Mouse (Mus musculus) hematopoietic stem cell, adult 5-6 weeks (primary cell): ENCODE results near the gene 4930519G04Rik. TPM values are rescaled to one million over a fixed set of nuclear protein-coding genes. Genes with fewer than 3 reads are reported as not detected.

Experiments used
- ATAC-seq, 2 experiments: fragments of 125-278 bp in 1 of 2; replicated peaks in 1 of 2; 2 replicates each; pipeline ENCODE4 v1.8.0; 2016 to 2017; ENCODE audit warnings: inconsistent platforms in 2 of 2, mild to moderate bottlenecking in 2 of 2, moderate number of reproducible peaks in 2 of 2, low read depth in 1 of 2, moderate TSS enrichment in 1 of 2; ENCODE audit not compliant: low FRiP score in 2 of 2, poor library complexity in 2 of 2, severe bottlenecking in 2 of 2, insufficient read depth in 1 of 2, low TSS enrichment in 1 of 2
- total RNA-seq: library from RNA; stranded (forward); fragments of 172-1452, 232-1000 nt; gene quantifications from 2 replicates; pipeline ENCODE4 v1.2.3, GENCODE M21; 2017

4930519G04Rik gene
- total RNA-seq, 1 experiment from 2014 or later: 0.65 TPM

DNA sequence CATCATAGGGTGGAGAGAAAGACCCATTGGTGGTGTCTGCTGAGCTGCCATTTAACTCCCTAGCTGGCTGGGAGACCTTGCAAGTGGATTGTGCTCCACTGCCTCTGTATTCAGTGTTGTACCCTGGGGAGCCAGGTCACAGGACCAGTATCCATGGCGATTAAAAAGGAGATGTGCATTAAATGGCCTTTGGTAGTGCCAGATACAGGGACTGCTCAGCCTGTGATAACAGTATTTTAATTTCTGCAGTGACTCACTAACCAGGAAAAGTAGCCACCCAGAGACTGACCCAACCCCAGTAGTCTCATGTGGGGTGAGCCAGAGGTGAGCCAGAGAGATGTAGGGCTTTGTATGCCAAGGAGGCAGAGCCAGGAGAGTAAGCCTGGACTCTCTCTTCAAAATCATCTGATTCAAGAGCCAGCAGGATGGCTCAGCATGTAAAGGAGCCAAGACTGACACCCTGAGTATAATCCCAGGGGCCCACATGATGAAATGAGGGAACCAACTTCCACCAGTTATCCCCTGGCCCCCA, 72.8 kb downstream of the 4930519G04Rik start:
- ATAC-seq: no peak

DNA sequence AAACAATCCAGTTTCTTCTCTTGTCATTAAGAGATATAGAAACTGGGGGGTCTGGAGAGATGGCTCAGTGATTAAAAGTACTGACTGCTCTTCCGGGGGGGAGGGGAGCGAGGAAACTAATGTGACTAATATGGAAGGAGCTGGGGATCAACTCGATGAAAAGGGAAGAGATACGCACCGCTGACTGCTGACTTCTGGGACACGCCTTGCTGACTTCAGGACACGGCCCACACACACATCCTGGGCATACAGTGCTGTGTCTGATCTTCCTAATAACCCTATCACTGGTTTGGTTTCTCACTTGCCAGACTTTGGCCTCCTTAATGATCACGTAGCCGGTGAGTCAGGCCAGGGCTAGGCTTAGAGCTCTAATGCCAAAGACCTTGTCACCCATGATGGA, 73.3 kb downstream of the 4930519G04Rik start:
- ATAC-seq: no peak

DNA sequence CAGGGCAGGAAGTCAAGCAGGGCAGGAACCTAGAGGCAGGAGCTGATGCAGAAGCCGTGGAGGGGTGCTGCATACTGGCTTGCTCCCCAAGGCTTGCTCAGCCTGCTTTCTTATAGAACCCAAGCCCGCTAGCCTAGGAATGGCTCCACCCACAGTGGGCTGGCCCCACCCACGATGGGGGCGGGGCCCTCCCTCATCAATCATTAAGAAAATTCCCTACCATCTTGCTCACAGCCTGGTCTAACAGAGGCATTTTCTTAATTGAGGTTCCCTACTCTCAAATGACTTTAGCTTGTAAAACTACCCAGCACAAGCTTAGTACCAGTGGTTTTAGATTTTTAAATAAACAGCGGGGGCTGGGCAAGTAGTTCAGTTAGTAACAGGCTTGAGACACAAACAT, 78.2 kb downstream of the 4930519G04Rik start:
- ATAC-seq: no peak

DNA sequence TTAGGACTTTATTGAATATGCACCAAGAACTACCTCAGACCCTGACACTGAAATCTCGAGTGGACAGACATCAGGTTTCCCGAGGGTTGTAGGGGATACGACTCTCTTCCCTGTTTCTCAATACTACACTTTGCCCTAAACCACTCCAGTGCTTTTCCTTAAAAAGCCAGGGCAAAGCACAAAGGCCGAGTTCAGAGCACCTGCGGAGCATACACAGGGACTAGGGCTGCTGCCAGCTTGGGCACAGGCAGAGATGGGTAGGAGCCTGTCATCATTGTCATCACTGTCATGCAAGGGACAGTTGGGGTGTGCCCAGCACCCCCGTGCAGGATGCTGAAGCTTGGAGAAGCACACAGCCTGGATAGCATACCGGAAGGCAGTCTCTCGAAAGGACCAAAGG, 79.7 kb downstream of the 4930519G04Rik start:
- no peak for ATAC-seq

Other genes with a start within 250 kb of the 4930519G04Rik start
- 0.25 and 0.69 TPM in 2 replicates for gene Trpv4, start 195.2 kb upstream of the 4930519G04Rik start, total RNA-seq
- gene Gltp, start 162.7 kb upstream of the 4930519G04Rik start, total RNA-seq: 68.2 and 75.9 TPM in 2 replicates
- gene Tchp, start 145.9 kb upstream of the 4930519G04Rik start, total RNA-seq: 16.3 and 21.2 TPM in 2 replicates
- gene Ankrd13a, start 79.0 kb upstream of the 4930519G04Rik start, total RNA-seq: 480 and 493 TPM in 2 replicates
- gene Git2, start 78.1 kb upstream of the 4930519G04Rik start, total RNA-seq: 120 and 128 TPM in 2 replicates
- 62.8 and 67.2 TPM in 2 replicates for gene 1500011B03Rik, start 30.2 kb upstream of the 4930519G04Rik start, total RNA-seq
- not detected in 2 replicates for gene Gm9936, start 5.0 kb downstream of the 4930519G04Rik start, total RNA-seq
- 52.4 and 61.4 TPM in 2 replicates for gene Oasl2, start 43.3 kb downstream of the 4930519G04Rik start, total RNA-seq
- 3.4 and 5.5 TPM in 2 replicates for gene Oasl1, start 69.6 kb downstream of the 4930519G04Rik start, total RNA-seq
- 15.2 and 15.3 TPM in 2 replicates for gene 2210016L21Rik, start 88.5 kb downstream of the 4930519G04Rik start, total RNA-seq
- not detected in 2 replicates for gene Hnf1a, start 117.4 kb downstream of the 4930519G04Rik start, total RNA-seq
- 25.6 and 32.0 TPM in 2 replicates for gene Sppl3, start 157.5 kb downstream of the 4930519G04Rik start, total RNA-seq
- gene Gm10401, start 244.6 kb downstream of the 4930519G04Rik start, total RNA-seq: 0.50 TPM in 1 of 2 replicates, not detected in the other